Mouse (Mus musculus): Measurements from ENCODE around the gene Ccdc136. TPM values are rescaled to one million over a fixed set of nuclear protein-coding genes. Genes with fewer than 3 reads are reported as not detected.

The Ccdc136 gene
- 19.2 and 22.0 TPM in 2 replicates for polyA plus RNA-seq (2015; fragmentation: Nextera tagmentation; extraction: Ambion mirVana)

DNA sequence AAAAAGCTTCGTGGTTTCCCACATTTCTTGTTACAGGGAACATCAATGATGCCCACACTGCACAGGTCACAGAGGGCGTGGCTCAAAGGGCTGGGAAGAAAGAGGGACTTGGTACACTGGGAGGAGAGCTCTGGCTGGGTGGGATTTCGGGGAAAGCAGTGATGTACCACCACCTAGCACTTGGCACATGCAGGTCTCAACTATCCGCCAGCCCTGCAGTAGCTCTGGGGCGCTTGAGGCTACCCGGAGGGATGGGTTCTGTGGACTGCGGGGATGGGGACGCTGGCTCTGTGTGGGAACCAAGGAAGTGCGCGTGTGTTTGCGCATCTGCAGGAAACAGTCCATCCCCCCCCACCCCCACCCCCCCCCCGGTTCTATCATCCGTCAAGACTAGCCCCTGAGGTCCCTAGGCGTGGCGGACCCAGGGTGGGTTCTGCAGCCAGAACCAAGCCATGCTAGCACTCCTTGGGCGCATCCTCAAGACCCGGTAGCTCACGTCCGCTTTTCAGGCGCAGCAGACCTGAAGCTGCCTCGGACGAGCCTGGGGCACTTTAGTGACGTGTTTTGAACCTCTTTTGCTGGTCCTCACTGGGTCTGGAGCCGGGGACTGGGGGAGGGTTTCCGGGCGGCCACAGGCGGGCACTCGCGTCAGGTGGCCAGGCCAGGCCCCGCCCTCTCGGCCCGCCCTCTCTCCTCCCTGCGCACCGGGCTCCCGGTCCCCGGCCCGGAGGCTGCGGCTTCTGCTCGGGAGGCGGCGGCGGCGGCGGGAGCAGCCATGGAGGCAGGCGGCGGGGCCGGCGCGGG lies at the start of gene Ccdc136:
TSS of gene Ccdc136 (plus strand) at position 400 of the 804 bp plus-strand sequence.

GRCm38 (mm10) chr6:29347665-29348370 lies 48.3 kb upstream of the Ccdc136 start, which contains the start of gene Calu:
Gene Calu, plus strand, starts transcription at chr6:29348069.

DNA sequence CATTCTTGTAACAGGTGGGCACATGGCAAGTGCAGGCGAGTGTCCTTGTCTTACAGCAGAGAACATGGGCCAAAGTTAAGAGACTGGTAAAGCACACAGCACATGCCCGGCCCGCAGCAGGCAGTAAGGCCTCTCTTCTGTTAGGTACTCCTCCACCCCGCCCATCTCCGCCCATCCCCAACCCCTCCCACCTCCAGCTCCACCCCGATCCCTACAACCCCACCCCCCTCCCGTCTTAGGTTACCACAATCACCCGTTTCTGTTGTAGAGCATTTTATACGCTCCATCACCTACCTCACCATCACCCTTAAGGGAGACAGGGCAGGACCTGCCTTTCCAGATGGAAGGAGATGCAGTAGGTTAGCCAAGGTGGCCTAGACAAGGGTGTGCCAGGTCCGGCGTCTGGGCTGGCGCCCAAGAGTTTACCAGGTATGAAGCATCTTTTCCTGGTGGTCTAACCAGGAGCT lies 8.0 kb upstream of the Ccdc136 start, which contains the start of gene Opn1sw:
TSS of gene Opn1sw (minus strand) at position 417 of the 467 bp plus-strand sequence.

GRCm38 (mm10) chr6:29433038-29433803 lies 37.1 kb downstream of the Ccdc136 start, which contains the start of gene Flnc:
Gene Flnc, plus strand, starts transcription at chr6:29433256.

GRCm38 (mm10) chr6:29467583-29468354 lies 71.7 kb downstream of the Ccdc136 start, which contains the start of gene Atp6v1f:
Gene Atp6v1f, plus strand, starts transcription at chr6:29467718.

DNA sequence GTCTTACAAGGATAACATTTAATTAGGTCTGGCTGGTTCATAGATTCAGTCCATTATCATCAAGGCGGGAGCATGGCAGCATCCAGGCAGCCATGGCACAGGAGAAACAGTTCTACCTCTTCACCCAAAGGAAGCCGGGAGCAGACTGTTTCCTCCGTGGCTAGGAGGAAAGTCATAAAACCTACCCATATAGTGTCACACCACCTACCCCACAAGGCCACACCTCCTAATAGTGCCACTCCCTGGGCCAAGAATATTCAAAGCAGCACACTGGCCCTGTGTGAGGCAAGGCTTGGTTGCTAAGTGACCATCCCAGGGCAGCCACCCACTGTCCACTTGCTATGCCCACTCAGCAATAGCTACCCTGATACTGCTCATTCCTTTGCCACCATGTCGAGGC lies 75.0 kb downstream of the Ccdc136 start, which contains the start of gene Atp6v1fnb:
TSS of gene Atp6v1fnb (plus strand) at position 301 of the 400 bp plus-strand sequence.

Small RNA genes within 50 kb of the gene (microRNA-seq; reads per million reads assigned to microRNA genes)
- gene Gm26220, result not detected
- gene Gm44354, result not detected

Other genes starting within 250 kb of the Ccdc136 start
- gene Rbm28, start 231.3 kb upstream of the Ccdc136 start, polyA plus RNA-seq (2015; fragmentation: Nextera tagmentation; extraction: Ambion mirVana), result 16.0 and 20.4 TPM in 2 replicates
- 0.34 and 0.66 TPM in 2 replicates for gene Prrt4, start 216.7 kb upstream of the Ccdc136 start, polyA plus RNA-seq (2015; fragmentation: Nextera tagmentation; extraction: Ambion mirVana)
- 28.8 and 33.1 TPM in 2 replicates for gene Impdh1, start 179.9 kb upstream of the Ccdc136 start, polyA plus RNA-seq (2015; fragmentation: Nextera tagmentation; extraction: Ambion mirVana)
- 40.2 and 55.8 TPM in 2 replicates for gene Hilpda, start 123.8 kb upstream of the Ccdc136 start, polyA plus RNA-seq (2015; fragmentation: Nextera tagmentation; extraction: Ambion mirVana)
- gene Fam71f2, start 116.7 kb upstream of the Ccdc136 start, polyA plus RNA-seq (2015; fragmentation: Nextera tagmentation; extraction: Ambion mirVana), result 0.19 TPM in 1 of 2 replicates, not detected in the other
- gene Fam71f1, start 77.2 kb upstream of the Ccdc136 start, polyA plus RNA-seq (2015; fragmentation: Nextera tagmentation; extraction: Ambion mirVana), result not detected in 2 replicates
- gene Calu, start 48.2 kb upstream of the Ccdc136 start, polyA plus RNA-seq (2015; fragmentation: Nextera tagmentation; extraction: Ambion mirVana), result 419 and 516 TPM in 2 replicates
- gene Opn1sw, start 7.8 kb upstream of the Ccdc136 start, polyA plus RNA-seq (2015; fragmentation: Nextera tagmentation; extraction: Ambion mirVana), result 3.7 and 5.1 TPM in 2 replicates
- 40.6 and 43.1 TPM in 2 replicates for gene Flnc, start 36.9 kb downstream of the Ccdc136 start, polyA plus RNA-seq (2015; fragmentation: Nextera tagmentation; extraction: Ambion mirVana)
- gene Atp6v1f, start 71.4 kb downstream of the Ccdc136 start, polyA plus RNA-seq (2015; fragmentation: Nextera tagmentation; extraction: Ambion mirVana), result 181 and 228 TPM in 2 replicates
- gene Atp6v1fnb, start 75.1 kb downstream of the Ccdc136 start, polyA plus RNA-seq (2015; fragmentation: Nextera tagmentation; extraction: Ambion mirVana), result not detected in 2 replicates
- 7.8 and 8.2 TPM in 2 replicates for gene Kcp, start 111.6 kb downstream of the Ccdc136 start, polyA plus RNA-seq (2015; fragmentation: Nextera tagmentation; extraction: Ambion mirVana)
- gene Irf5, start 130.3 kb downstream of the Ccdc136 start, polyA plus RNA-seq (2015; fragmentation: Nextera tagmentation; extraction: Ambion mirVana), result 5.6 and 14.5 TPM in 2 replicates
- 41.6 and 45.6 TPM in 2 replicates for gene Tnpo3, start 213.6 kb downstream of the Ccdc136 start, polyA plus RNA-seq (2015; fragmentation: Nextera tagmentation; extraction: Ambion mirVana)

All from urinary bladder, postnatal 0 days (tissue).